Mouse (Mus musculus) midbrain, postnatal 0 days (tissue): ENCODE measurements around the gene Gm21860. TPM values are rescaled to one million over a fixed set of nuclear protein-coding genes. Genes with fewer than 3 reads are reported as not detected.
"Not testable (repeated sequence)": the region's sequence is repeated elsewhere in the genome, so short reads cannot be mapped to it uniquely, and the experiment has no call there.

Experiments used
- ATAC-seq: fragments of 200-750 bp; cut with Nextera tagmentation; 2 replicates; pipeline ENCODE4 v1.8.0; 2017; ENCODE audit warnings: moderate number of reproducible peaks, mild to moderate bottlenecking, moderate TSS enrichment, moderate library complexity; ENCODE audit not compliant: low FRiP score
- DNase-seq: peaks from one replicate; pipeline ENCODE4 v3.0.0-alpha.2; 2015; ENCODE audit warnings: low spot score
- H3K27ac ChIP-seq: fragments of 300-500 bp; sonication (generic); 2 replicates; pipeline ENCODE4 v1.5.1; 2014; ENCODE audit warnings: low read depth, mild to moderate bottlenecking, low read length, mixed read lengths
- H3K27me3 ChIP-seq: fragments of 300-500 bp; sonication (generic); 2 replicates; pipeline ENCODE4 v1.6.1; 2014; ENCODE audit warnings: low read length, control low read depth, mixed read lengths; ENCODE audit not compliant: insufficient read depth
- H3K36me3 ChIP-seq: fragments of 300-500 bp; sonication (generic); 2 replicates; pipeline ENCODE4 v1.6.1; 2014; ENCODE audit warnings: low read length, control low read depth, mixed read lengths; ENCODE audit not compliant: insufficient read depth
- H3K4me1 ChIP-seq: fragments of 300-500 bp; sonication (generic); 2 replicates; pipeline ENCODE4 v1.6.1; 2014; ENCODE audit warnings: mild to moderate bottlenecking, control low read depth, antibody characterized with exemption, low read length, mixed read lengths; ENCODE audit not compliant: insufficient read depth
- H3K4me2 ChIP-seq: fragments of 300-500 bp; sonication (generic); 2 replicates; pipeline ENCODE4 v1.6.1; 2014; ENCODE audit warnings: low read depth, mild to moderate bottlenecking, low read length, mixed read lengths; ENCODE audit not compliant: poor library complexity, severe bottlenecking
- H3K4me3 ChIP-seq: fragments of 300-500 bp; sonication (generic); 2 replicates; pipeline ENCODE4 v1.5.1; 2014; ENCODE audit warnings: low read depth, mild to moderate bottlenecking, low read length, moderate library complexity
- H3K9ac ChIP-seq: fragments of 300-500 bp; sonication (generic); replicated peaks from 2 replicates; pipeline ENCODE4 v1.6.1; 2014; ENCODE audit warnings: mild to moderate bottlenecking, low read length, moderate library complexity, mixed read lengths; ENCODE audit not compliant: poor library complexity, severe bottlenecking
- H3K9me3 ChIP-seq: fragments of 300-500 bp; sonication (generic); 2 replicates; pipeline ENCODE4 v1.6.1; 2016; ENCODE audit warnings: low read length, control low read depth
- WGBS: fragments of 180-500 bp; shearing (Covaris S2); extraction: QIAGEN DNeasy Blood & Tissue Kit; methylation state at CpG from one replicate; pipeline ENCODE4 v1.1.7; 2014; 5-methylcytosine and 5-hydroxymethylcytosine counted together
- polyA plus RNA-seq: library from polyadenylated mRNA; unstranded; fragments of >200 nt; fragmentation: Nextera tagmentation; extraction: Ambion mirVana; gene quantifications from 2 replicates; pipeline ENCODE4 v1.2.1, GENCODE M21; 2015
- total RNA-seq: library from RNA; depleted of rRNA; stranded (reverse); fragments of >200 nt; gene quantifications from 2 replicates; pipeline ENCODE4 v1.2.3, GENCODE M21; 2014

Gm21860 gene
- total and polyA plus RNA-seq, 2 experiments from 2014 or later, result not detected

GRCm38 (mm10) chrY:90727121-90727908 lies 27.3 kb downstream of the Gm21860 start:
- not testable (repeated sequence) for H3K9me3 ChIP-seq, H3K27me3 ChIP-seq, H3K4me1 ChIP-seq, DNase-seq, H3K4me3 ChIP-seq, H3K9ac ChIP-seq, H3K4me2 ChIP-seq, H3K27ac ChIP-seq, H3K36me3 ChIP-seq, ATAC-seq
- WGBS, result 75% methylated on average over 7 of the region's 13 CpGs

- WGBS, result 55% methylated on average over 6 of the region's 23 CpGs
- H3K36me3 ChIP-seq, result not testable (repeated sequence)
Observed at GRCm38 (mm10) chrY:90725701-90726451, 28.7 kb downstream of the Gm21860 start.

GRCm38 (mm10) chrY:90725166-90725565 lies 29.5 kb downstream of the Gm21860 start:
- WGBS, result 95% methylated on average over 6 of the region's 10 CpGs
- H3K4me2 ChIP-seq, DNase-seq, H3K4me3 ChIP-seq, H3K27ac ChIP-seq, ATAC-seq, H3K4me1 ChIP-seq, H3K9me3 ChIP-seq, H3K27me3 ChIP-seq, H3K36me3 ChIP-seq, H3K9ac ChIP-seq: not testable (repeated sequence)

More at GRCm38 (mm10) chrY:90725701-90726451, 28.7 kb downstream of the Gm21860 start:
- not testable (repeated sequence) for H3K9ac ChIP-seq, ATAC-seq, H3K9me3 ChIP-seq, H3K27ac ChIP-seq, H3K27me3 ChIP-seq, H3K4me1 ChIP-seq, H3K4me2 ChIP-seq, H3K4me3 ChIP-seq
- DNase-seq, result peak; percentile 44

GRCm38 (mm10) chrY:90724014-90724709 lies 30.5 kb downstream of the Gm21860 start:
- not testable (repeated sequence) for H3K9ac ChIP-seq, H3K9me3 ChIP-seq, H3K4me2 ChIP-seq, H3K27me3 ChIP-seq, H3K4me3 ChIP-seq, H3K4me1 ChIP-seq, DNase-seq, H3K36me3 ChIP-seq, ATAC-seq, H3K27ac ChIP-seq
- 41% methylated on average over 8 of the region's 8 CpGs for WGBS

GRCm38 (mm10) chrY:90723336-90723987 lies 31.2 kb downstream of the Gm21860 start:
- not testable (repeated sequence) for DNase-seq, H3K4me1 ChIP-seq, H3K9me3 ChIP-seq, H3K4me2 ChIP-seq, H3K27ac ChIP-seq, H3K9ac ChIP-seq, H3K4me3 ChIP-seq, H3K36me3 ChIP-seq, H3K27me3 ChIP-seq
- peak; percentile 38; the same call in 1 of the 2 replicates for ATAC-seq
- WGBS, result 65% methylated on average over 8 of the region's 9 CpGs

GRCm38 (mm10) chrY:90720505-90720904 lies 34.1 kb downstream of the Gm21860 start:
- not testable (repeated sequence) for H3K4me1 ChIP-seq, H3K4me3 ChIP-seq, H3K9me3 ChIP-seq, H3K36me3 ChIP-seq, H3K27ac ChIP-seq, H3K4me2 ChIP-seq, H3K9ac ChIP-seq, DNase-seq, ATAC-seq, H3K27me3 ChIP-seq
- no CpG with 5 or more reads among the region's 5 CpGs for WGBS

- H3K9me3 ChIP-seq, H3K9ac ChIP-seq, H3K27me3 ChIP-seq, H3K27ac ChIP-seq, H3K36me3 ChIP-seq, ATAC-seq, H3K4me2 ChIP-seq, DNase-seq, H3K4me3 ChIP-seq, H3K4me1 ChIP-seq: not testable (repeated sequence)
- 73% methylated on average over 3 of the region's 13 CpGs for WGBS
Observed at GRCm38 (mm10) chrY:90719403-90720232, 35.0 kb downstream of the Gm21860 start.
